In the genomic region with DNA sequence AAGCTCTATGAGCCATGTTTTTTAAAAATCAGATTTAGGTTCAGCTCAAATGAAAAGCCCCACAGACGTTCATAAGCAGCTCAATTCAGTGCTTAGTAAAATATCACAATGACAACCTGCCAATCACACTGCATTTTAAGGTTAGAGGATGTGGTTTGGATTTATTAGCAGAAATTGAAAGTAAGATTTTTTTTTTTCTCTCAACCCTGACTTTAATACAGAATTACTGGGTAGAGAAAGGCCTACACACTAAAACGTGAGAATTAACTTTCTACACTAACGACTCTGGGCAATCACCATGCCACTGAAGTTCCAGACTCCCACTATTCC, we compare ENCODE assay signal across 9 mouse cellular contexts. TPM values are rescaled to one million over a fixed set of nuclear protein-coding genes. Genes with fewer than 3 reads are reported as not detected.
A peak's percentile ranks its signal among the peaks of the same experiment; 100 is the strongest.
DNase-seq lines count a peak whose midpoint lies in the region; ATAC-seq and TF ChIP-seq lines count a peak whose summit lies in the region.
"Had no signal": no experiment of that assay in that cellular context is flagged by ENCODE, and none has a peak within 500 bp of the region (broad histone marks: within the 10 kb centered on the region; RNA-seq: fewer than 3 reads in every experiment).

No protein-coding gene starts in this region.

- H3K27ac ChIP-seq in spleen, adult 2 months (ENCODE audit: insufficient read depth, low read length): no peak overlapping the region
- H3K27ac ChIP-seq in liver, embryonic 14.5 days: no peak overlapping the region

- no peak for TF ChIP-seq POLR2A in spleen, adult 2 months (IDR thresholded peaks at IDR 0.05; ENCODE audit: low read depth, low read length)

- 22% methylated on average over 3 of the region's 3 CpGs for WGBS in spleen, adult 2 months
- WGBS in liver, embryonic 14.5 days (ENCODE audit: insufficient replicate concordance): 40% methylated on average over 3 of the region's 3 CpGs

- peak overlapping the region; percentile 76 for H3K4me3 ChIP-seq in erythroblast, embryonic 14.5 days (replicated peaks)
- peak overlapping the region; percentile 63 for H3K4me3 ChIP-seq in spleen, adult 2 months (ENCODE audit: extremely low read depth, insufficient read depth, insufficient read length)
- peak overlapping the region; percentile 53 to 73; a peak in 3 of 4 replicates for H3K4me3 ChIP-seq in liver, embryonic 14.5 days (ENCODE audit: insufficient read depth in 1 of 2, low read depth in 2 of 2, low read length in 2 of 2)

- H3K4me1 ChIP-seq in erythroblast, embryonic 14.5 days (ENCODE audit: control insufficient read depth): peaks cover 21% of the 10 kb centered on the region
- H3K4me1 ChIP-seq in spleen, adult 2 months (ENCODE audit: control insufficient read depth, insufficient read depth, insufficient read length): no peaks in the 10 kb centered on the region; the same call in 1 of the 2 replicates
- H3K4me1 ChIP-seq in liver, embryonic 14.5 days (replicated peaks; ENCODE audit: control insufficient read depth in 2 of 2, insufficient read depth in 2 of 2, low read length in 1 of 2): peaks cover 0 to 4% of the 10 kb centered on the region in 2 experiments; a peak in 3 of 4 replicates

- H3K36me3 ChIP-seq in erythroblast, embryonic 14.5 days (ENCODE audit: control insufficient read depth): no peaks in the 10 kb centered on the region
- no peaks in the 10 kb centered on the region for H3K36me3 ChIP-seq in spleen, adult 2 months (ENCODE audit: control insufficient read depth, insufficient read depth, low read length)
- no peaks in the 10 kb centered on the region for H3K36me3 ChIP-seq in liver, embryonic 14.5 days (replicated peaks; ENCODE audit: control insufficient read depth, insufficient read depth, low read depth)

- H3K4me2 ChIP-seq in liver, embryonic 14.5 days (ENCODE audit: low read depth): peak overlapping the region; percentile 92

- TF ChIP-seq CTCF in spleen, adult 2 months (IDR thresholded peaks at IDR 0.05; ENCODE audit: extremely low read depth, insufficient read depth, insufficient read length, insufficient replicate concordance): no peak
- TF ChIP-seq CTCF in liver, embryonic 14.5 days (IDR thresholded peaks at IDR 0.05; ENCODE audit: low read depth): no peak

- ATAC-seq in erythroblast, adult 5-6 weeks (replicated peaks; ENCODE audit: low FRiP score, poor library complexity, severe bottlenecking): no peak
- no peak for ATAC-seq in liver, embryonic 14.5 days (ENCODE audit: insufficient read depth)
- no peak for ATAC-seq in granulocyte monocyte progenitor cell, adult 5-6 weeks (replicated peaks; ENCODE audit: poor library complexity, severe bottlenecking)

- TF ChIP-seq EP300 in liver, embryonic 14.5 days (IDR thresholded peaks at IDR 0.05; ENCODE audit: low read depth): no peak

- H3K27me3 ChIP-seq in erythroblast, embryonic 14.5 days (ENCODE audit: control insufficient read depth): peaks cover 54% of the 10 kb centered on the region
- no peaks in the 10 kb centered on the region; the same call in none of the 2 replicates for H3K27me3 ChIP-seq in spleen, adult 2 months (ENCODE audit: control insufficient read depth, insufficient read depth, low read length)
- peaks cover 13% of the 10 kb centered on the region for H3K27me3 ChIP-seq in liver, embryonic 14.5 days (ENCODE audit: control insufficient read depth, insufficient read depth, low read length)

- H3K9ac ChIP-seq in liver, embryonic 14.5 days (replicated peaks): no peak overlapping the region

- no peaks in the 10 kb centered on the region; the same call in 1 of the 2 replicates for H3K9me3 ChIP-seq in erythroblast, embryonic 14.5 days (ENCODE audit: control insufficient read depth, low read length)
- H3K9me3 ChIP-seq in liver, embryonic 14.5 days (ENCODE audit: control insufficient read depth, low read length): no peaks in the 10 kb centered on the region

- peak in 1 of 2 experiments; percentile 5 for DNase-seq in spleen, adult 2 months (ENCODE audit: low read depth in 1 of 2, low spot score in 2 of 2)
- no peak for DNase-seq in spleen, postnatal 14 days (ENCODE audit: low spot score in 2 of 2)
- no peak for DNase-seq in liver, embryonic 14.5 days (ENCODE audit: low read depth in 3 of 3, low spot score in 3 of 3)
- no peak for DNase-seq in urinary bladder, postnatal 36 days (ENCODE audit: low spot score in 2 of 2)
- DNase-seq in Muller cell, postnatal 12 days (ENCODE audit: inconsistent ontology term): no peak
- DNase-seq: thymus, postnatal 4 days had no signal

RNA-seq across cellular contexts. Expression of a gene that starts 1.0 kb away (rescaled TPM):
- 0.02 TPM in 1 of 2 replicates, not detected in the other for polyA plus RNA-seq in erythroblast, embryonic 14.5 days (2012)
- total RNA-seq in erythroblast, adult 5-6 weeks (2015; ENCODE audit: low replicate concordance): 8.8 and 10.0 TPM in 2 replicates
- total RNA-seq in erythroblast, adult 5-6 weeks (2017; ENCODE audit: low replicate concordance): 7.2 and 14.1 TPM in 2 replicates
- 9.3 and 12.6 TPM in 2 replicates for polyA plus RNA-seq in spleen, adult 2 months (2012; rRNA removed)
- polyA plus RNA-seq in liver, embryonic 14.5 days (2012; rRNA removed): 3.6 and 4.3 TPM in 2 replicates
- 4.6 and 4.8 TPM in 2 replicates for polyA plus RNA-seq in liver, embryonic 14.5 days (2014; fragmentation: Nextera tagmentation; extraction: Ambion mirVana)
- 15.2 and 24.2 TPM in 2 replicates for total RNA-seq in granulocyte monocyte progenitor cell, adult 5-6 weeks (2014; fragmentation: Nextera tagmentation)
- 25.5 and 26.3 TPM in 2 replicates for total RNA-seq in granulocyte monocyte progenitor cell, adult 5-6 weeks (2017)
